Mouse (Mus musculus): Measurements from ENCODE around the gene Rims1. TPM values are rescaled to one million over a fixed set of nuclear protein-coding genes. Genes with fewer than 3 reads are reported as not detected.

The Rims1 gene
- polyA plus RNA-seq, 1 experiment: not detected

DNA sequence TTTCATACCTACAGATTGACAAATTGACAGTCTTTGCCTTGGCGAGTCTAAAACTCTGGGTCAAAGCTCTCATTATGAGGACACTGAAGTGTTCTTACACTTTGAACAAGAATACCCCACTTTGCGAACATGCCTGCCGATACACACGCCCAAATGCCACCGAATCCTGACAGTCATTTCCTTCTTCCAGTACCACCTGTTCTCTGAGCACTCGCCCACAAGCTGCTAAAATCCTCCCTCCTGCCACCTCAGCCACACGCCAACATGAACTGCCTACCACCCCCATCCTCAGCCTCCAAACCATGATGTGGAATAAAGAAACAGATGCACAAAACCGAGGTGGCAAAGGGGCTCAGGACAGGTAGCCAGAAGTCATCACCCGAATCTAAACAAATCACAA lies 150.9 kb downstream of the Rims1 start:
- no peaks in the 10 kb centered on the region for H3K4me1 ChIP-seq (ENCODE audit: control insufficient read depth, insufficient read depth, low read length)
- H3K4me3 ChIP-seq (ENCODE audit: insufficient read depth, low read depth, low read length): no peak overlapping the region
- H3K27ac ChIP-seq (ENCODE audit: insufficient read depth, low read depth, low read length): no peak overlapping the region
- TF ChIP-seq CTCF (IDR thresholded peaks at IDR 0.05; ENCODE audit: insufficient read depth, low read depth, low read length) (no peak), POLR2A (IDR thresholded peaks at IDR 0.05; ENCODE audit: insufficient read depth, low read depth, low read length) (no peak)
- WGBS: 84% methylated on average over 9 of the region's 9 CpGs

DNA sequence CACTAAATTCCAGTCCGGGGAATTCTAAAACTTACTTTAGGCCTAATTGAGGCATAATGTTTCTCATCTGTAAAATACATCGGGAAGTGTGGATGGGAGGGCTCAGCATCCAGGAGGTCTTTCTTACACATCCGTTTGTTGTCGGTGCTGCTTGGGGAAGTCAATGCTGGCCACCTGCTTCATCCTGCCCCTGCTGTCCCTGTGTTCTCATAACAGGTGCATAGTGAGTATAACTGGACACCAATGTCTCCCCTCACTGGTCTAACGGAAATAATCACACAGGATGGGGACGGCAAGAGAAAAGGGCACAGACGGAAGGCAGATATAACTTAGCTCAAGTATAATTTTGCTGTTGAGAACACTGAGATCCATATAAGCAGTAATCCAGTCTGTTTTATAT lies 155.2 kb downstream of the Rims1 start:
- Histone ChIP-seq H3K4me3 (ENCODE audit: insufficient read depth, low read depth, low read length) (no peak overlapping the region), H3K27ac (ENCODE audit: insufficient read depth, low read depth, low read length) (no peak overlapping the region), H3K4me1 (ENCODE audit: control insufficient read depth, insufficient read depth, low read length) (no peaks in the 10 kb centered on the region)
- TF ChIP-seq CTCF (IDR thresholded peaks at IDR 0.05; ENCODE audit: insufficient read depth, low read depth, low read length) (no peak), POLR2A (IDR thresholded peaks at IDR 0.05; ENCODE audit: insufficient read depth, low read depth, low read length) (no peak)
- WGBS: 86% methylated on average over 7 of the region's 7 CpGs

DNA sequence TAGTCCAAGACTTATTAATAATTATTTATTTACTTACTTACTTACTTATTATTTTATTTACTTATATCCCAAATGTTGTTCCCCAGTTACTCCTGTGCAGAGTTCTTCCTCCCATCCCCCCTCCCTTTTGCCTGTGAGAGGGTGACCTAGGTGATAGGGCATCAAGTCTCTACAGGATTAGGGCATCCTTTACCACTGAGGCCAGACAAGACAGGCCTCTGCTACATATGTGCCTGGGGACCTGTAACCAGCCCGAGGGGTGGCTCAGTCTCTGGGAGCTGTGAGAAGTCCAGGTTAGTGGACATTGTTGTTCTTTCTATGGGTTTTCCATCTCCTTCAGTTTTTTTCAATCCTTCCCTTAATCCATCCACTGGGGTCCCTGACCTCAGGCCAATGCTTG lies 156.4 kb downstream of the Rims1 start:
- TF ChIP-seq POLR2A (IDR thresholded peaks at IDR 0.05; ENCODE audit: insufficient read depth, low read depth, low read length) (no peak), CTCF (IDR thresholded peaks at IDR 0.05; ENCODE audit: insufficient read depth, low read depth, low read length) (no peak)
- 86% methylated on average over 1 of the region's 1 CpGs for WGBS
- Histone ChIP-seq H3K4me1 (ENCODE audit: control insufficient read depth, insufficient read depth, low read length) (no peaks in the 10 kb centered on the region), H3K4me3 (ENCODE audit: insufficient read depth, low read depth, low read length) (no peak overlapping the region), H3K27ac (ENCODE audit: insufficient read depth, low read depth, low read length) (no peak overlapping the region)

DNA sequence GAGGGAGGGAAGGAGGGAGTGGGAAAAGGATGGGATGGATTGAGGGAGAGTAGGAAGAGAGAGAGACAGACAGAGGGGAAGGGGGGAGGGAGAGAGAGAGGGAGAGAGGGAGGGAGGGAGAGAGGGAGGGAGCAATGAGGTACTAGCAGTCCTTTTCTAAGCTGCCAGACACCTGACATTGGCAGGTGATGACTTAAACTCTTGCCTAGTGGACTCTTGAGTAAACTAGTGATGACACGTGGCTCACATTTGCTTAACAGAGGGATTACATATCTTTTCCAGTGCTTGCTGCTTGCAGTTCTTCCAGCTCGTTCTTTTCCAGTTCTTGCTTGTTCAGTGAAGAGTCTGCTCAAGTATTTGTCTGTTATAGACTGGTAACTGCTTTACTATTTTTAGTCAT lies 160.5 kb downstream of the Rims1 start:
- Histone ChIP-seq H3K4me3 (ENCODE audit: insufficient read depth, low read depth, low read length) (no peak overlapping the region), H3K27ac (ENCODE audit: insufficient read depth, low read depth, low read length) (no peak overlapping the region), H3K4me1 (ENCODE audit: control insufficient read depth, insufficient read depth, low read length) (no peaks in the 10 kb centered on the region)
- 63% methylated on average over 2 of the region's 2 CpGs for WGBS
- TF ChIP-seq CTCF (IDR thresholded peaks at IDR 0.05; ENCODE audit: insufficient read depth, low read depth, low read length) (no peak), POLR2A (IDR thresholded peaks at IDR 0.05; ENCODE audit: insufficient read depth, low read depth, low read length) (no peak)

DNA sequence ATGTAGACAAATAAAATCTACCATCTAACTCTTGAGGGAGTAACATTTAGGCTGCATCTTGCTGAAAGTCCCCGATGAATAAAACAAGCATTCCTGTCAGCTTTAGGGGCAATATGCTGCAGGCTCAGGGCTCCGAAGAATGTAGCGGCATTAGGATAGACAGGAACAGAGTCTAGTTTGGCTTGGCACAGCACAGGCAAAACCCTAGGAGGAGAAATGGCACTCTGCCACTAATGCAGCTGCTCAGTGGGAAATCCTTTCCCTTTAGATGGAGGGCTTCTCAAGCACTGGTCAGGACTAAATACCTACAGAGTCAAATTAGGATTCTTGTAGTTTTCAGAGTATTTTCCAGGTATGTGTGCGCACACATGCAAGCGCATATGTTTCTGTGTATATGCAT lies 165.2 kb downstream of the Rims1 start:
- Histone ChIP-seq H3K4me3 (ENCODE audit: insufficient read depth, low read depth, low read length) (no peak overlapping the region), H3K27ac (ENCODE audit: insufficient read depth, low read depth, low read length) (no peak overlapping the region), H3K4me1 (ENCODE audit: control insufficient read depth, insufficient read depth, low read length) (no peaks in the 10 kb centered on the region)
- WGBS: 58% methylated on average over 5 of the region's 5 CpGs
- TF ChIP-seq POLR2A (IDR thresholded peaks at IDR 0.05; ENCODE audit: insufficient read depth, low read depth, low read length) (no peak), CTCF (IDR thresholded peaks at IDR 0.05; ENCODE audit: insufficient read depth, low read depth, low read length) (no peak)

DNA sequence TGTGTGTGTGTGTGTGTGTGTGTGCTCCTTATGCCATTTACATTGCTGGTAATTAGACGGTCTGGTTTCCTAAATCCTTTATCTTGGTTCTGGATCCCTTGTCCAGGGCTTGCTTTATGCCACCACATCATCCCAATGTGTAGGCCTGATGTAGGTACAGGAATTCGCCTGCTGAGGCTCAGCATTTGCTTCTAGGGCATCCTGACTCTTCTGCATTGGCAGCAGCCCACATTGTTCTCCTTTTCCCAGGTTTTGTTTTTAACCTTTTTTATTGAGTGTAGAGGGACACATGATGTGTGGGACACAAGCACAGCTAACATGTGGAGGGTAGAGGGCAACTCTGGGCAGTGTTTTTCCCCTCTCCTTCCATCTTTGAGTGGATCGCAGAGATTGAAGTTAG lies 166.1 kb downstream of the Rims1 start:
- no peaks in the 10 kb centered on the region for H3K4me1 ChIP-seq (ENCODE audit: control insufficient read depth, insufficient read depth, low read length)
- 93% methylated on average over 3 of the region's 3 CpGs for WGBS
- H3K4me3 ChIP-seq (ENCODE audit: insufficient read depth, low read depth, low read length): no peak overlapping the region
- H3K27ac ChIP-seq (ENCODE audit: insufficient read depth, low read depth, low read length): no peak overlapping the region
- no peak for TF ChIP-seq CTCF (IDR thresholded peaks at IDR 0.05; ENCODE audit: insufficient read depth, low read depth, low read length)
- no peak for TF ChIP-seq POLR2A (IDR thresholded peaks at IDR 0.05; ENCODE audit: insufficient read depth, low read depth, low read length)

DNA sequence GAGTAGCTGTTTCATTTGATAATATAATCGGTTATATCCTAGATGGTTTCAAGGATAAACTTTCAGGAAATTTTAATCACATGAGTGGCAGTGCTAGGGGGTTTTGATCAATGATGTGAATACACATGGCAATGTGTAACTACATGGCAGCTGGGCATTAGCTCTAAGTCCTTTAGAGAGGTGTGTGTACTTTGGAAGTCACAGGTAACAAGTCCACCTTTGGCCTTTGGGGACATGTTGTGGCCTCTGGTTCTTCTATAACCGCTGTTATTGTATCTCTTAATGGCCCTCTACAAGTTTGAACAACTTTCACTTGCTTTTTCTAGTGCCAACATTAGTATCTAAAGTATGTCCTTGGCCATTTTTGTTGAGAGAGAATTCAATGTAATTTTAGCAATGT lies 171.9 kb downstream of the Rims1 start:
- H3K4me3 ChIP-seq (ENCODE audit: insufficient read depth, low read depth, low read length): no peak overlapping the region
- 98% methylated on average over 2 of the region's 2 CpGs for WGBS
- no peak for TF ChIP-seq POLR2A (IDR thresholded peaks at IDR 0.05; ENCODE audit: insufficient read depth, low read depth, low read length)
- no peak for TF ChIP-seq CTCF (IDR thresholded peaks at IDR 0.05; ENCODE audit: insufficient read depth, low read depth, low read length)
- no peak overlapping the region for H3K27ac ChIP-seq (ENCODE audit: insufficient read depth, low read depth, low read length)
- no peaks in the 10 kb centered on the region for H3K4me1 ChIP-seq (ENCODE audit: control insufficient read depth, insufficient read depth, low read length)

DNA sequence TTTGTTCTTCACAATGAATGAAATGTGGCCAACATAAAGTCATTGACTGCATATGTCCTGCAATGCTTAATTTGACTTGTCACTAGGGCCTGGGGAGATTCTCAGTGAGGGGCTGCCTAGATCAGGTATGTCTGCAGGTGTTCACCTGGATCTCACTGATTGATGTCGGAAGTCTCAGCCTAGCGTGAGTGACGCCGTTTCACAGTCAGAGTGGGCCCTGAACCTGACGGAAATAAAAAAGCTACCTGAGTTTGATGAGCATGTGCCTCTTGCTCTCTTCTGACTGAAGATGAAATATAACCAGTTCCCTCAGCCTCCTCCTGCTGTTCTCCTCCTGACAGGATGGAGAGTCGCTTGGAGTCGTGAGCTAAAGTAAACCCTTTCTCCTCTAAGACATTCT lies 173.2 kb downstream of the Rims1 start:
- TF ChIP-seq CTCF (IDR thresholded peaks at IDR 0.05; ENCODE audit: insufficient read depth, low read depth, low read length): no peak
- TF ChIP-seq POLR2A (IDR thresholded peaks at IDR 0.05; ENCODE audit: insufficient read depth, low read depth, low read length): no peak
- 85% methylated on average over 7 of the region's 7 CpGs for WGBS
- no peak overlapping the region for H3K27ac ChIP-seq (ENCODE audit: insufficient read depth, low read depth, low read length)
- no peak overlapping the region for H3K4me3 ChIP-seq (ENCODE audit: insufficient read depth, low read depth, low read length)
- H3K4me1 ChIP-seq (ENCODE audit: control insufficient read depth, insufficient read depth, low read length): no peaks in the 10 kb centered on the region

DNA sequence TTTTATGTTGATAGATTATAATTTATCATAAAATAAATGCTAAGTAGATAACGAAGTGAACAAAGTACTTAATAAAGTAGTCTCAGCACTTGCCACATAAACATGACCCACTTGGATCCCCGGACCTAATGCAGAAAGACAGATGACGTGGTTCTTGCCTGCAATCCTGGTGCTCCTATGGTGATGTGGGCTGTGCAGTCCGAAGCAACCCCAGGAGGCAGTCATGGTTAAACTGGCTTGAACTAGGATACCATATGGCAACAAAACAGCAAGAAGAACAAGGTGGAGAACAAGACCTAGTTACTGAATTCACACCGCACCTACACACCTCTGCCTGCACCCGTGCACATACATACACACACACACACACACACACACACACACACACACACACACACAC lies 173.8 kb downstream of the Rims1 start:
- H3K27ac ChIP-seq (ENCODE audit: insufficient read depth, low read depth, low read length): no peak overlapping the region
- H3K4me3 ChIP-seq (ENCODE audit: insufficient read depth, low read depth, low read length): no peak overlapping the region
- H3K4me1 ChIP-seq (ENCODE audit: control insufficient read depth, insufficient read depth, low read length): no peaks in the 10 kb centered on the region
- TF ChIP-seq CTCF (IDR thresholded peaks at IDR 0.05; ENCODE audit: insufficient read depth, low read depth, low read length) (no peak), POLR2A (IDR thresholded peaks at IDR 0.05; ENCODE audit: insufficient read depth, low read depth, low read length) (no peak)
- WGBS: 84% methylated on average over 6 of the region's 6 CpGs

DNA sequence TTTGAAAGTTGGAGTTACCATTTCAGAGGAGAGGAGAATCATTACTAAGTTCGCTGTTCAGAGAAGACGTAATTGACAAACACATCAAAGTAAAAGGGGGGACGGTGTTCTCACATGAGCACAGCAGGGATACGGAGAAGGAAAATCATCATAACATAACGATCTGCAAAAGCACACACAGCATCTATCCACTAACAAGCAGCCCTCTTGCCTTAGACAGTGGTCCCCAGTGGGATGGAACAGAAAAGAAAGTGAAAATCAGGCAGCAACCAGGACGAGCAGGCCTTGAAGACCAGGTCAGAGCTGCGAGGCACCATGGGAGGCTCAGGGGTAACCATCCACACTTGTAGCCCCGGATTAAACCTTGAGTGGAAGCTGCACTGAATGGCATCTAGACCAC lies 176.8 kb downstream of the Rims1 start:
- TF ChIP-seq POLR2A (IDR thresholded peaks at IDR 0.05; ENCODE audit: insufficient read depth, low read depth, low read length): no peak
- no peak for TF ChIP-seq CTCF (IDR thresholded peaks at IDR 0.05; ENCODE audit: insufficient read depth, low read depth, low read length)
- no peak overlapping the region for H3K4me3 ChIP-seq (ENCODE audit: insufficient read depth, low read depth, low read length)
- H3K27ac ChIP-seq (ENCODE audit: insufficient read depth, low read depth, low read length): no peak overlapping the region
- WGBS: 80% methylated on average over 8 of the region's 8 CpGs
- no peaks in the 10 kb centered on the region for H3K4me1 ChIP-seq (ENCODE audit: control insufficient read depth, insufficient read depth, low read length)

Measured in olfactory bulb, adult 2 months (tissue).